Mouse (Mus musculus) lung, embryonic 14.5 days (tissue): ENCODE data around the gene Nupr1l. TPM values are rescaled to one million over a fixed set of nuclear protein-coding genes. Genes with fewer than 3 reads are reported as not detected.

ENCODE experiments used
- ATAC-seq: fragments of 200-750 bp; cut with Nextera tagmentation; 2 replicates; pipeline ENCODE4 v1.8.0; 2017; ENCODE audit warnings: mild to moderate bottlenecking, moderate TSS enrichment, moderate library complexity; ENCODE audit not compliant: insufficient read depth
- DNase-seq: peaks from one replicate; pipeline ENCODE4 v3.0.0-alpha.2; 2015
- H3K27ac ChIP-seq: fragments of 300-500 bp; sonication (generic); 2 replicates; pipeline ENCODE4 v1.5.1; 2014; ENCODE audit warnings: low read depth, mild to moderate bottlenecking, moderate library complexity
- H3K27me3 ChIP-seq: fragments of 300-500 bp; sonication (generic); 2 replicates; pipeline ENCODE4 v1.6.1; 2014; ENCODE audit warnings: low read length, control low read depth; ENCODE audit not compliant: insufficient read depth
- H3K36me3 ChIP-seq: fragments of 300-500 bp; sonication (generic); 2 replicates; pipeline ENCODE4 v1.6.1; 2014; ENCODE audit warnings: control low read depth; ENCODE audit not compliant: insufficient read depth
- H3K4me1 ChIP-seq: fragments of 300-500 bp; sonication (generic); 2 replicates; pipeline ENCODE4 v1.6.1; 2014; ENCODE audit warnings: antibody characterized with exemption, control low read depth; ENCODE audit not compliant: insufficient read depth
- H3K4me2 ChIP-seq: fragments of 300-500 bp; sonication (generic); 2 replicates; pipeline ENCODE4 v1.6.1; 2014; ENCODE audit warnings: mild to moderate bottlenecking
- H3K4me3 ChIP-seq: fragments of 300-500 bp; sonication (generic); 2 replicates; pipeline ENCODE4 v1.5.1; 2014; ENCODE audit warnings: low read depth, low read length
- H3K9ac ChIP-seq: fragments of 300-500 bp; sonication (generic); 2 replicates; pipeline ENCODE4 v1.6.1; 2014
- H3K9me3 ChIP-seq: fragments of 300-500 bp; sonication (generic); 2 replicates; pipeline ENCODE4 v1.6.1; 2016; ENCODE audit warnings: low read depth, low read length, control low read depth
- CTCF ChIP-seq: IDR thresholded peaks from 2 replicates; pipeline ENCODE4 v1.5.1; 2016; ENCODE audit warnings: antibody characterized with exemption, low read depth
- WGBS: fragments of 180-500 bp; shearing (Covaris S2); extraction: QIAGEN DNeasy Blood & Tissue Kit; methylation state at CpG from one replicate; pipeline ENCODE4 v1.1.7; 2014; 5-methylcytosine and 5-hydroxymethylcytosine counted together
- polyA plus RNA-seq: library from polyadenylated mRNA; unstranded; fragments of >200 nt; fragmentation: Nextera tagmentation; extraction: Ambion mirVana; gene quantifications from 2 replicates; pipeline ENCODE4 v1.2.1, GENCODE M21; 2014

The Nupr1l gene
- polyA plus RNA-seq, 1 experiment from 2014 or later = 2.6 TPM

DNA sequence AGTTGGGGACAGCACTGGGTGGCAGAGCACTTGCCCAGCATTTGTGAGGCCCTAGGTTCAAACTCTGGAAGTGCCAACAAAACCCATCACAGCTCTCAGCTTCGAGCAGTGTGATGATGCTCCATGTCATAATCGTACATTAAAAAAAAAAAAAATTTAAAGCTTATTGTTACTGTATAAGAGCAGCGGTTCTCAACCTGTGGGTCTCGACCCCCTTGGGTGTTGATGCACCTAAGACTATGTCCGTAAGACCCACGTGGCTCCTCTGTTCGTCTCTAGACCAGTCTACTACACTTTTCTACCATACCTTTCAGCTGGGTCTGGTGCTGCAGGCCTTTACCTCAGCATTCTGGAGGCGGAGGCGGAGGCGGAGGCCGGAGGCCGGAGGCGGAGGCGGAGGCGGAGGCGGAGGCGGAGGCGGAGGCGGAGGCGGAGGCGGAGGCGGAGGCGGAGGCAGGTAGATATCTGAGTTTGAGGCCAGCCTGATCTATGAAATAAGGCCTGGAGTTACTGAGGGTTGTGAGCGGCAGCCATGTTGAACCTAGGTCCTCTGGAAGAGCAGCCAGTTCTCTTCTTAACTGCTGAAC is 9.8 kb downstream of the Nupr1l start:
- no peaks in the 10 kb centered on the region for H3K36me3 ChIP-seq
- H3K9ac ChIP-seq = no peak overlapping the region
- 87% methylated on average over 24 of the region's 24 CpGs for WGBS
- no peak overlapping the region for H3K27ac ChIP-seq
- ATAC-seq (no peak), DNase-seq (no peak)
- TF ChIP-seq CTCF = no peak
- H3K27me3 ChIP-seq = no peaks in the 10 kb centered on the region
- no peaks in the 10 kb centered on the region for H3K4me1 ChIP-seq
- H3K9me3 ChIP-seq = no peaks in the 10 kb centered on the region
- H3K4me2 ChIP-seq = no peak overlapping the region
- no peak overlapping the region for H3K4me3 ChIP-seq

GRCm38 (mm10) chr5:129918752-129919151 is 10.4 kb downstream of the Nupr1l start:
- DNase-seq = no peak
- no peaks in the 10 kb centered on the region for H3K9me3 ChIP-seq
- WGBS = 69% methylated on average over 9 of the region's 9 CpGs

GRCm38 (mm10) chr5:129919320-129919719 is 11.0 kb downstream of the Nupr1l start:
- whole genome bisulfite sequencing = 61% methylated on average over 8 of the region's 8 CpGs
- no peak overlapping the region for H3K9ac ChIP-seq

More at GRCm38 (mm10) chr5:129918752-129919151, 10.4 kb downstream of the Nupr1l start:
- Histone ChIP-seq H3K27ac (no peak overlapping the region), H3K9ac (no peak overlapping the region), H3K4me3 (no peak overlapping the region), H3K36me3 (no peaks in the 10 kb centered on the region), H3K4me1 (no peaks in the 10 kb centered on the region), H3K4me2 (no peak overlapping the region), H3K27me3 (no peaks in the 10 kb centered on the region)
- no peak for ATAC-seq
- no peak for TF ChIP-seq CTCF

DNA sequence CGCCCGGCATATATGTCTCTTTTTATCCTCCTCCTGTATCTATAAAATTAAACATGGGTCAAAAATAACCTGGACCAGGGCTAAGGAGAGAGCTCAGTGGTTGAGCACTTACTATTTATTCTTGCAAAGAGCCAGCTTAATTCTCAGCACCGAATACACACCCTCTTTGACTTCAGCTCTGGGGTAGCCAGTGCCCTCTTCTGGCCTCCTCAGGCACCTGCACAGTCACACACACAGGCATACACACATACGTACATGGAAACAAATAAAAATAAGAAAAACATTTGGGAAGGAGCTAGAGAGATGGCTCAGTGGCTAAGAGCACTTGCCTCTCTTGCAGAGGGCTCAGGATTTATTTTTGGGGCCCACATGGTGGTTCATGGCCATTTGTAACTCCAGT is 13.6 kb downstream of the Nupr1l start:
- H3K36me3 ChIP-seq = no peaks in the 10 kb centered on the region
- ATAC-seq (no peak), DNase-seq (no peak)
- H3K27me3 ChIP-seq = no peaks in the 10 kb centered on the region
- WGBS = 88% methylated on average over 4 of the region's 4 CpGs
- no peak overlapping the region for H3K9ac ChIP-seq
- H3K27ac ChIP-seq = no peak overlapping the region
- no peak for TF ChIP-seq CTCF
- H3K4me2 ChIP-seq = no peak overlapping the region
- H3K4me3 ChIP-seq = no peak overlapping the region
- no peaks in the 10 kb centered on the region for H3K9me3 ChIP-seq
- no peaks in the 10 kb centered on the region for H3K4me1 ChIP-seq

More at GRCm38 (mm10) chr5:129919320-129919719, 11.0 kb downstream of the Nupr1l start:
- H3K36me3 ChIP-seq = no peaks in the 10 kb centered on the region
- H3K27ac ChIP-seq = no peak overlapping the region
- no peaks in the 10 kb centered on the region for H3K4me1 ChIP-seq
- DNase-seq = no peak
- no peak overlapping the region for H3K4me2 ChIP-seq
- H3K4me3 ChIP-seq = no peak overlapping the region
- no peaks in the 10 kb centered on the region for H3K27me3 ChIP-seq
- H3K9me3 ChIP-seq = no peaks in the 10 kb centered on the region
- no peak for ATAC-seq
- no peak for TF ChIP-seq CTCF

DNA sequence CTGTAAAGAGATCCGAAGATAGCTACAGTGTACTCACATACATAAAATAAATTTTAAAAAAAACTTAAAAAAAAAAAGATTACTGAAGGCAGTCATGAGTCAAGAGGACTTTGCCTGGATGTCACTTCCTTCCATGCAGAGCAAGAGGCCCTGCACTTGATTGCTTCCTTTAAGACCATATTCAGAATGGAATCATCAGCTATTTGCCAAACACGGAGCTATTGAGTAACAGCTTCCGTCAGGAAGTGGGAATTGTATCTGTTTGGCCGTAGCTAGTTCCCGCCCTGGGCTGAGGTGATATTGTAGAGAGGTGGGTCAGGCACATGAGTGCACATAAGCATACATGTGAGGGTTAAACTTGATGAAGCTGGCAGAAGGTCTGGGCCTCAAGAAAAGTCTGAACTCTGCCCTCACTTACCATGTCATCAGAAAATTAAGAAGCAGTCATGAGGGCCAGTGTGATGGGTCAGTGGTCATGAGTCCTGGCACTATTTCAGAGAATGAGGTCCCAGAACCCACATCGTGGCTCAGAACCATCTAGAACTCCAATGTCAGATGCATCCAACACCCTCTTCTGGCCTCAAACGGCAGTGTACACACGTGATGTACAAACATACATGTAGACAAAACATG is 16.6 kb downstream of the Nupr1l start:
- no peaks in the 10 kb centered on the region for H3K4me1 ChIP-seq
- no peak overlapping the region for H3K4me3 ChIP-seq
- ATAC-seq = no peak
- H3K27me3 ChIP-seq = no peaks in the 10 kb centered on the region
- WGBS = 77% methylated on average over 8 of the region's 8 CpGs
- H3K9ac ChIP-seq = no peak overlapping the region
- no peaks in the 10 kb centered on the region for H3K9me3 ChIP-seq
- TF ChIP-seq CTCF = no peak
- DNase-seq = no peak
- no peak overlapping the region for H3K27ac ChIP-seq
- H3K36me3 ChIP-seq = no peaks in the 10 kb centered on the region
- no peak overlapping the region for H3K4me2 ChIP-seq

DNA sequence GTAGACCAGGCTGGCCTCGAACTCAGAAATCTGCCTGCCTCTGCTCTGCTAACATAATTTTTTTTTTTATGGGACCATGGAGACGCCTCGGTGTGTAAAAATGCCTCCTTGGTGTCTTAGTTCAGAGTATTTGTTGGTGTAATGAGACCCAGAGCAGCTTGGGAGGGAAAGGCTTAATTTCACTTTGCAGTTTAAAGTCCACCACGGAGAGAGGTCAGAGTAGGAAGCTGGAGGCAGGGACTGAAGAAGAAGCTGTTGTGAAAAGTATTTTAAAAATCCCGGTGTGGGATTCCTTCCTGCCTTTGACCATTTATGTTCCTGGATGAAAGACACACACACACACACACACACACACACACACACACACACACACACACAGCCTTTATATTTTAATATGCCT is 17.6 kb downstream of the Nupr1l start:
- no peak for DNase-seq
- 72% methylated on average over 5 of the region's 5 CpGs for WGBS
- H3K36me3 ChIP-seq = no peaks in the 10 kb centered on the region
- ATAC-seq = no peak
- H3K9ac ChIP-seq = no peak overlapping the region
- H3K27me3 ChIP-seq = no peaks in the 10 kb centered on the region
- H3K4me1 ChIP-seq = no peaks in the 10 kb centered on the region
- H3K27ac ChIP-seq = no peak overlapping the region
- H3K4me3 ChIP-seq = no peak overlapping the region
- H3K9me3 ChIP-seq = no peaks in the 10 kb centered on the region
- TF ChIP-seq CTCF = no peak
- H3K4me2 ChIP-seq = no peak overlapping the region

GRCm38 (mm10) chr5:129929924-129930855 is 21.9 kb downstream of the Nupr1l start:
- Histone ChIP-seq H3K36me3 (no peaks in the 10 kb centered on the region), H3K27me3 (no peaks in the 10 kb centered on the region), H3K4me2 (no peak overlapping the region), H3K9ac (no peak overlapping the region), H3K4me3 (no peak overlapping the region), H3K9me3 (no peaks in the 10 kb centered on the region), H3K27ac (0 out of 2 replicates have a peak overlapping the region, but pooled peaks have one; percentile 3), H3K4me1 (no peaks in the 10 kb centered on the region)
- TF ChIP-seq CTCF = no peak
- ATAC-seq (peak; percentile 66; the same call in 1 of the 2 replicates), DNase-seq (peak; percentile 72)
- 32% methylated on average over 9 of the region's 9 CpGs for WGBS
